Mouse (Mus musculus) cerebellum, postnatal 4 days (tissue): ENCODE results near the gene Olfr996.
"Not testable (repeated sequence)": the region's sequence is repeated elsewhere in the genome, so short reads cannot be mapped to it uniquely, and the experiment has no call there.

Source experiments
- DNase-seq, 2 experiments: peaks; one replicate each; pipeline ENCODE4 v3.0.0; 2022; ENCODE audit warnings: low spot score in 2 of 2, mixed read lengths in 1 of 2

The Olfr996 gene

GRCm38 (mm10) chr2:85578915-85579314, at the start of gene Olfr996:
Gene Olfr996, plus strand, starts transcription at chr2:85579215.
- DNase-seq = no peak

- no peak for DNase-seq
Observed at GRCm38 (mm10) chr2:85532082-85532778, 46.8 kb upstream of the Olfr996 start.

GRCm38 (mm10) chr2:85533934-85534333, 45.1 kb upstream of the Olfr996 start:
- no peak for DNase-seq

- no peak for DNase-seq
Observed at GRCm38 (mm10) chr2:85554806-85555205, 24.2 kb upstream of the Olfr996 start.

GRCm38 (mm10) chr2:85560226-85560625, 18.8 kb upstream of the Olfr996 start:
- no peak for DNase-seq

GRCm38 (mm10) chr2:85561187-85561586, 17.8 kb upstream of the Olfr996 start:
- peak in 1 of 2 experiments; percentile 18 for DNase-seq

- DNase-seq = not testable (repeated sequence)
Observed at GRCm38 (mm10) chr2:85588648-85589047, 9.6 kb downstream of the Olfr996 start, which contains the start of gene Olfr998. Gene Olfr998, plus strand, starts transcription at chr2:85588948.

- DNase-seq = no peak
Observed at GRCm38 (mm10) chr2:85611803-85612202, 32.8 kb downstream of the Olfr996 start, which contains the start of gene Olfr1000. Gene Olfr1000, minus strand, starts transcription at chr2:85611903.
